Mouse (Mus musculus): Measurements from ENCODE around the gene Sohlh2. TPM values are rescaled to one million over a fixed set of nuclear protein-coding genes. Genes with fewer than 3 reads are reported as not detected.

Sohlh2 gene
- polyA plus RNA-seq, 1 experiment from 2014 or later: not detected

DNA sequence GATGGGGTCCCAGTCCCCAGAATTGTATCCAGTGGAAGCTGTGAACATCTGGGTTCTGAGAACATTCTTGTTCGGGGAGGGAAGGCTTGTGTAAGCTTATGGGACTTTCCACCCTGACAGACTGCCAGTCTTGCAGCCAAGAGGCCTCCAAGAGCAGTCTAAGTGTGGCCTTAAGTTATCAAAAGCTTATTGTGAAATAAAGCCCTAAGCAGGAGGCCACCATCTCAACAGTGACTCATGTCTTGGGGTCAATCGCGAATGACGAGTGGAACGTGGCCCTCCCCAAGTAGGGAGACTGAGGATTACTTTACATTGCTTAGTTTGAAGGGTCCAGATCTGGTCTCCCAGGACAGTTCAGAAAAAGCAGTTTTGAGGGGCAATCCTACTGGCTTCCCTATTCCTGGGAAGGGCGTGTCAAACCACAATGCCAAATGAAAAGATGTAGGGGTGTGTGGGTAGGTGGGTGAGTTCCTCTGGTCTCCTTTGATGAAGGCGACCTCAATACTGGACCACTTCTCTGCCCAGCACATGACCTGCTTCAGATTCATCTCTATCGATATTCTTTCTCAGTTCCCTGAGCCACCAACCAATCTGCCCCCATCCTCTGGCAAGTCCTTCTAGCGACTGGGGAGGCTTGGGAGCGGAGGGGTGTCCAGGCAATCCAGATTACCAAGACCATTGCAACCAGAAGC, 60.0 kb downstream of the Sohlh2 start, which contains the start of gene Dclk1:
Gene Dclk1, plus strand, starts transcription at position 635 of the 692 bp plus-strand sequence.
- Histone ChIP-seq H3K27me3 (replicated peaks; ENCODE audit: insufficient read depth, low read length) (0 out of 2 replicates have a peak, but pooled peaks cover 5% of the 10 kb centered on the region), H3K9ac (replicated peaks; ENCODE audit: low read depth) (no peak within 1 kb of the TSS), H3K36me3 (ENCODE audit: insufficient read depth, low read length) (no peaks in the 10 kb centered on the region), H3K9me3 (ENCODE audit: low read length) (no peaks in the 10 kb centered on the region), H3K4me1 (ENCODE audit: insufficient read depth, low read depth, low read length) (no peaks in the 10 kb centered on the region), H3K4me2 (replicated peaks; ENCODE audit: low read depth, low read length) (peak within 1 kb of the TSS; percentile 65), H3K4me3 (ENCODE audit: low read depth, low read length) (peak within 1 kb of the TSS; percentile 33), H3K27ac (ENCODE audit: low read length) (no peak within 1 kb of the TSS)
- ATAC-seq: peak; percentile 89
- DNase-seq (ENCODE audit: low spot score): peak; percentile 84
- no peak for TF ChIP-seq CTCF (IDR thresholded peaks at IDR 0.05)
- peak; percentile 50 for TF ChIP-seq EP300 (IDR thresholded peaks at IDR 0.05)
- WGBS: 30% methylated on average over 10 of the region's 10 CpGs

- DNase-seq (ENCODE audit: low spot score): peak; percentile 80
- Histone ChIP-seq H3K36me3 (ENCODE audit: insufficient read depth, low read length) (no peaks in the 10 kb centered on the region), H3K27me3 (replicated peaks; ENCODE audit: insufficient read depth, low read length) (0 out of 2 replicates have a peak, but pooled peaks cover 5% of the 10 kb centered on the region), H3K9me3 (ENCODE audit: low read length) (no peaks in the 10 kb centered on the region), H3K9ac (replicated peaks; ENCODE audit: low read depth) (no peak overlapping the region), H3K4me3 (ENCODE audit: low read depth, low read length) (peak overlapping the region; percentile 33), H3K4me1 (ENCODE audit: insufficient read depth, low read depth, low read length) (no peaks in the 10 kb centered on the region), H3K4me2 (replicated peaks; ENCODE audit: low read depth, low read length) (peak overlapping the region; percentile 65), H3K27ac (ENCODE audit: low read length) (no peak overlapping the region)
- ATAC-seq: peak; percentile 84
- TF ChIP-seq CTCF (IDR thresholded peaks at IDR 0.05): peak; percentile 54
- no peak for TF ChIP-seq EP300 (IDR thresholded peaks at IDR 0.05)
- WGBS: under 1% methylated on average over 30 of the region's 45 CpGs
Measured at GRCm38 (mm10) chr3:55242422-55243055, 60.7 kb downstream of the Sohlh2 start.

DNA sequence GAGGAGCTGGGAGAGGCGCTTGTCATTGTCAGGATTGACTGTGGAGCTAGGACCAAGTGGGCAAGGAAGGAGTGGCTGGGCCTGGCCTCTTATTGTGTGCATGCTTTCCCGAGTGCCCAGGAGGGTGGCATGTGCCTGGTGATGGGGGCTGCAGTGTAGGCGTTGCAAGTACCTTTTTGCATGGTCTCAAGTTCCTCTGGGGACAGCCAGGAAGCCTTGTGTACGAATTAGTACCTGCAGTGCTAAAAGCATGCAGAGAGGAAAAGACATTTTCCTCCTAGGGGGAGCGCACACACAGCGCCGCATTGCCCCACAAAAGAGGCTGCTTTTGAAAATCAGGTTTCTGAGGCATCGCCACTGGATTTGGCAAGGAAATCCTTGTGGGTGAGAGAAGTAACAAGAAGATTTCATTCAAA, 61.2 kb downstream of the Sohlh2 start:
- DNase-seq (ENCODE audit: low spot score): no peak
- Histone ChIP-seq H3K36me3 (ENCODE audit: insufficient read depth, low read length) (no peaks in the 10 kb centered on the region), H3K9ac (replicated peaks; ENCODE audit: low read depth) (no peak overlapping the region), H3K27me3 (replicated peaks; ENCODE audit: insufficient read depth, low read length) (0 out of 2 replicates have a peak, but pooled peaks cover 5% of the 10 kb centered on the region), H3K4me1 (ENCODE audit: insufficient read depth, low read depth, low read length) (no peaks in the 10 kb centered on the region; the same call in 1 of the 2 replicates), H3K4me2 (replicated peaks; ENCODE audit: low read depth, low read length) (peak overlapping the region; percentile 65), H3K27ac (ENCODE audit: low read length) (no peak overlapping the region), H3K9me3 (ENCODE audit: low read length) (no peaks in the 10 kb centered on the region), H3K4me3 (ENCODE audit: low read depth, low read length) (peak overlapping the region; percentile 33)
- ATAC-seq: no peak
- TF ChIP-seq CTCF (IDR thresholded peaks at IDR 0.05) (no peak), EP300 (IDR thresholded peaks at IDR 0.05) (no peak)
- WGBS: 4% methylated on average over 8 of the region's 8 CpGs

DNA sequence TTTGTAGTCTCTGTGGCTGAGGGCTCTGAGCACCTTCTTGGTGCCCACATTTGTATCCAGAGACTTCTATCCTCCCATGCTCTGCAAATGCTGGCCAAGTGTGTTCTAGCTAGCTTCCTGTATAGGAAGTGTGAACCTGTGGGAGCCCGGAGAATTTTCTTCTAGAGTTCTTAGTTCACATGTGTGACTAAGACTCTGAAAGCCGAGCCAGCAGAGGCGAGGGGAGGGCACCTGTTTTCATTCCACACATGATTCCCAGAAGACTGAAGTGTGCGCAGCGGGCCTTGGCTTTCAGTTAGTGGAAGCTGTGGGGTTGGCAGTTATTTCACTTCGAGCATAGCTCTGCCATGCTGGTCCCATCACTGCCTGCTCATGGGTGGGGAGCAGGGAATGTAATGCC, 62.3 kb downstream of the Sohlh2 start:
- Histone ChIP-seq H3K4me2 (replicated peaks; ENCODE audit: low read depth, low read length) (no peak overlapping the region), H3K4me3 (ENCODE audit: low read depth, low read length) (no peak overlapping the region), H3K4me1 (ENCODE audit: insufficient read depth, low read depth, low read length) (no peaks in the 10 kb centered on the region; the same call in 1 of the 2 replicates), H3K36me3 (ENCODE audit: insufficient read depth, low read length) (no peaks in the 10 kb centered on the region), H3K9ac (replicated peaks; ENCODE audit: low read depth) (no peak overlapping the region), H3K9me3 (ENCODE audit: low read length) (no peaks in the 10 kb centered on the region), H3K27ac (ENCODE audit: low read length) (no peak overlapping the region), H3K27me3 (replicated peaks; ENCODE audit: insufficient read depth, low read length) (0 out of 2 replicates have a peak, but pooled peaks cover 5% of the 10 kb centered on the region)
- 63% methylated on average over 6 of the region's 6 CpGs for WGBS
- TF ChIP-seq EP300 (IDR thresholded peaks at IDR 0.05) (no peak), CTCF (IDR thresholded peaks at IDR 0.05) (no peak)
- DNase-seq (ENCODE audit: low spot score) (no peak), ATAC-seq (no peak)

DNA sequence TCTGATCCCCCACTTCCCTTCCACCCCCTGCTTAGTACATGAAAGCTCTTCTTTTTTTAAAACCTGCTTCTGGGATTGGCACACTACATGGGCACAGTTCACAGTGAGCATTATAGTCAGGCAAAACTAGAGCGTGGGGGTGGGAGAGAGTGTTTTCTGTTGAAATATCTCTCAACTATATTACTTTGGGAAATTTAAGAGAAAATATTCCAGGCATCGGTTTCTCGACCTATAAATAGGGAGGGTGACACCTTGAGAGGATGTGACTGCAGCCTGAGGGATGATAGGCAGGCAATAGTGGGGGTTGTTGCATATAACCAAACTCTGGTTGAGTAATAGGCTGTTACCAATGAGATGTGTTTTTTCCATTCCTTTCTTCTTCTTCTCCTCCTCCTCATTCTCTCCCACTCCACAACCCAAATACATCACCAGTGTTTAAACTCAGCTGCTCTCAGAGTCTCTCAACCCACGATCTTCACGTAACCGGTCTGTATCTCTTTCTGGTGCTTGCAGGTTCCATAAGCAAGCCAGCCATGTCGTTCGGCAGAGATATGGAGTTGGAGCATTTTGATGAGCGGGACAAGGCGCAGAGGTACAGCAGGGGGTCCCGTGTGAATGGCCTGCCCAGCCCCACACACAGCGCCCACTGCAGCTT, 64.9 kb downstream of the Sohlh2 start:
- H3K36me3 ChIP-seq (ENCODE audit: insufficient read depth, low read length): no peaks in the 10 kb centered on the region
- DNase-seq (ENCODE audit: low spot score): no peak
- 0 out of 2 replicates have a peak, but pooled peaks cover 5% of the 10 kb centered on the region for H3K27me3 ChIP-seq (replicated peaks; ENCODE audit: insufficient read depth, low read length)
- no peak overlapping the region for H3K4me3 ChIP-seq (ENCODE audit: low read depth, low read length)
- WGBS: 86% methylated on average over 12 of the region's 12 CpGs
- TF ChIP-seq EP300 (IDR thresholded peaks at IDR 0.05): no peak
- TF ChIP-seq CTCF (IDR thresholded peaks at IDR 0.05): no peak
- no peak for ATAC-seq
- H3K9ac ChIP-seq (replicated peaks; ENCODE audit: low read depth): no peak overlapping the region
- H3K4me2 ChIP-seq (replicated peaks; ENCODE audit: low read depth, low read length): no peak overlapping the region
- H3K4me1 ChIP-seq (ENCODE audit: insufficient read depth, low read depth, low read length): no peaks in the 10 kb centered on the region; the same call in 1 of the 2 replicates
- H3K9me3 ChIP-seq (ENCODE audit: low read length): no peaks in the 10 kb centered on the region
- H3K27ac ChIP-seq (ENCODE audit: low read length): no peak overlapping the region

DNA sequence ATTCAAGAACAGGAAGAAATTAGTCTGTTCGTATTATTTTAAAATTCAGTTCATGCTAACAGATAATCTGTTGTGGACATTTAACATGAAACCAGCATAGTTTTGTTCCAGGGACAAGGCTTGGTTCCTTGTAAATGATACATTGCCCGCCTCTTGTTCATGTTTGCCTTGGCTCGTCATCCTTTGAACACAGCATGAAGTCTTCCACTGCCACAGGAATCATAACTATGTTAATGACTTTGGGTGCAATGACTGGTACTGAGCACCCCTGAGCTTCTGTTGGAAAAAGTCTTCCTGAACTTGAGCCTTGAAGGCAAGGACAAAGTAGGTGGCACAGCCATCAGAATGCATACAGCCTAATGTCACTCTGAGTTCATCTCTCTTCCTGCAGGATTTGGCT, 66.2 kb downstream of the Sohlh2 start:
- 64% methylated on average over 3 of the region's 3 CpGs for WGBS
- no peak for TF ChIP-seq EP300 (IDR thresholded peaks at IDR 0.05)
- Histone ChIP-seq H3K36me3 (ENCODE audit: insufficient read depth, low read length) (no peaks in the 10 kb centered on the region), H3K27ac (ENCODE audit: low read length) (no peak overlapping the region), H3K9ac (replicated peaks; ENCODE audit: low read depth) (no peak overlapping the region), H3K4me2 (replicated peaks; ENCODE audit: low read depth, low read length) (no peak overlapping the region), H3K4me3 (ENCODE audit: low read depth, low read length) (no peak overlapping the region), H3K27me3 (replicated peaks; ENCODE audit: insufficient read depth, low read length) (0 out of 2 replicates have a peak, but pooled peaks cover under 1% of the 10 kb centered on the region), H3K4me1 (ENCODE audit: insufficient read depth, low read depth, low read length) (no peaks in the 10 kb centered on the region; the same call in 1 of the 2 replicates), H3K9me3 (ENCODE audit: low read length) (no peaks in the 10 kb centered on the region)
- DNase-seq (ENCODE audit: low spot score) (no peak), ATAC-seq (no peak)
